7 mouse cellular contexts compared by ENCODE assay signal in genomic region chr13:108157732-108158464, GRCm38 (mm10). TPM values are rescaled to one million over a fixed set of nuclear protein-coding genes. Genes with fewer than 3 reads are reported as not detected.
DNase-seq lines count a peak whose midpoint lies in the region; ATAC-seq lines count a peak whose summit lies in the region.

No protein-coding gene starts in this region.

- peak overlapping the region; percentile 67 for H3K4me2 ChIP-seq in lung, embryonic 15.5 days
- H3K4me2 ChIP-seq in hindbrain, embryonic 11.5 days (replicated peaks; ENCODE audit: low read depth, low read length) = peak overlapping the region; percentile 57

- no peaks in the 10 kb centered on the region for H3K27me3 ChIP-seq in lung, embryonic 15.5 days
- H3K27me3 ChIP-seq in hindbrain, embryonic 11.5 days (ENCODE audit: control insufficient read depth, insufficient read depth, low read length) = no peaks in the 10 kb centered on the region

- ATAC-seq in lung, embryonic 15.5 days (ENCODE audit: borderline replicate concordance, extremely low read depth, low FRiP score, low TSS enrichment) = peak; percentile 69
- ATAC-seq in hindbrain, embryonic 11.5 days (ENCODE audit: low FRiP score) = no peak
- peak; percentile 71 for ATAC-seq in megakaryocyte-erythroid progenitor cell, adult 5-6 weeks (replicated peaks; ENCODE audit: low FRiP score, low TSS enrichment, poor library complexity, severe bottlenecking)

- H3K9ac ChIP-seq in lung, embryonic 15.5 days = peak overlapping the region; percentile 66
- peak overlapping the region; percentile 60 for H3K9ac ChIP-seq in hindbrain, embryonic 11.5 days (ENCODE audit: low read depth, low read length)

- no peak for DNase-seq in lung, postnatal 4 days
- peak; percentile 20 for DNase-seq in embryo, embryonic 11.5 days (ENCODE audit: low read depth, low spot score)
- no peak for DNase-seq in hindbrain, embryonic 11.5 days (ENCODE audit: low spot score)
- no peak for DNase-seq in MN1 (ENCODE audit: low spot score)
- no peak for DNase-seq in adrenal gland, adult (ENCODE audit: inconsistent age in 2 of 2, low spot score in 1 of 2)

- peaks cover 15% of the 10 kb centered on the region for H3K4me1 ChIP-seq in lung, embryonic 15.5 days
- peaks cover 3% of the 10 kb centered on the region; the same call in 1 of the 2 replicates for H3K4me1 ChIP-seq in hindbrain, embryonic 11.5 days (replicated peaks; ENCODE audit: control insufficient read depth, insufficient read depth, low read length)

- 2% methylated on average over 41 of the region's 42 CpGs for WGBS in lung, embryonic 15.5 days
- 2% methylated on average over 38 of the region's 42 CpGs for WGBS in hindbrain, embryonic 11.5 days

- H3K4me3 ChIP-seq in lung, embryonic 15.5 days = peak overlapping the region; percentile 67
- peak overlapping the region; percentile 92 for H3K4me3 ChIP-seq in hindbrain, embryonic 11.5 days (ENCODE audit: low read depth, low read length)

- H3K27ac ChIP-seq in lung, embryonic 15.5 days = no peak overlapping the region
- no peak overlapping the region for H3K27ac ChIP-seq in hindbrain, embryonic 11.5 days (ENCODE audit: low read depth, low read length)

- H3K9me3 ChIP-seq in lung, embryonic 15.5 days = no peaks in the 10 kb centered on the region
- H3K9me3 ChIP-seq in hindbrain, embryonic 11.5 days (ENCODE audit: control insufficient read depth, low read length) = no peaks in the 10 kb centered on the region

- H3K36me3 ChIP-seq in lung, embryonic 15.5 days = peaks cover 1% of the 10 kb centered on the region; the same call in 1 of the 2 replicates
- no peaks in the 10 kb centered on the region for H3K36me3 ChIP-seq in hindbrain, embryonic 11.5 days (ENCODE audit: control insufficient read depth, insufficient read depth, low read length)

RNA-seq across cellular contexts. Expression of gene Ndufaf2, which starts 0.5 kb away (rescaled TPM):
- polyA plus RNA-seq in lung, embryonic 15.5 days (2015; fragmentation: Nextera tagmentation; extraction: Ambion mirVana) = 62.1 and 64.5 TPM in 2 replicates
- polyA plus RNA-seq in hindbrain, embryonic 11.5 days (2014; fragmentation: Nextera tagmentation; extraction: Ambion mirVana) = 84.7 and 87.6 TPM in 2 replicates
- total RNA-seq in megakaryocyte-erythroid progenitor cell, adult 5-6 weeks (2014; fragmentation: Nextera tagmentation) = 59.8 and 92.5 TPM in 2 replicates
- total RNA-seq in megakaryocyte-erythroid progenitor cell, adult 5-6 weeks (2017) = 107 and 111 TPM in 2 replicates

RNA-seq across cellular contexts. Expression of gene Ercc8, which starts 0.6 kb away (rescaled TPM):
- 16.5 and 17.4 TPM in 2 replicates for polyA plus RNA-seq in lung, embryonic 15.5 days (2015; fragmentation: Nextera tagmentation; extraction: Ambion mirVana)
- 24.5 and 27.2 TPM in 2 replicates for polyA plus RNA-seq in hindbrain, embryonic 11.5 days (2014; fragmentation: Nextera tagmentation; extraction: Ambion mirVana)
- 17.0 and 22.5 TPM in 2 replicates for total RNA-seq in megakaryocyte-erythroid progenitor cell, adult 5-6 weeks (2014; fragmentation: Nextera tagmentation)
- 13.1 and 25.6 TPM in 2 replicates for total RNA-seq in megakaryocyte-erythroid progenitor cell, adult 5-6 weeks (2017)

RNA-seq across cellular contexts. Expression of gene Elovl7, which starts 56.3 kb away (rescaled TPM):
- 10.2 and 11.5 TPM in 2 replicates for polyA plus RNA-seq in lung, embryonic 15.5 days (2015; fragmentation: Nextera tagmentation; extraction: Ambion mirVana)
- 1.0 and 1.3 TPM in 2 replicates for polyA plus RNA-seq in hindbrain, embryonic 11.5 days (2014; fragmentation: Nextera tagmentation; extraction: Ambion mirVana)
- 0.46 and 0.54 TPM in 2 replicates for total RNA-seq in megakaryocyte-erythroid progenitor cell, adult 5-6 weeks (2014; fragmentation: Nextera tagmentation)
- 0.08 and 1.6 TPM in 2 replicates for total RNA-seq in megakaryocyte-erythroid progenitor cell, adult 5-6 weeks (2017)
